Comparison of ENCODE assay signal across 32 mouse cellular contexts in genomic region chr9:59245181-59245580, GRCm38 (mm10). TPM values are rescaled to one million over a fixed set of nuclear protein-coding genes. Genes with fewer than 3 reads are reported as not detected.
DNase-seq lines count a peak whose midpoint lies in the region; ATAC-seq and TF ChIP-seq lines count a peak whose summit lies in the region.
"Had no signal": no experiment of that assay in that cellular context is flagged by ENCODE, and none has a peak within 500 bp of the region (broad histone marks: within the 10 kb centered on the region; RNA-seq: fewer than 3 reads in every experiment).

No protein-coding gene starts in this region.

- WGBS in lung, postnatal 0 days = 45% methylated on average over 6 of the region's 7 CpGs
- 57% methylated on average over 7 of the region's 7 CpGs for WGBS in limb, embryonic 10.5 days
- 59% methylated on average over 6 of the region's 7 CpGs for WGBS in hindbrain, postnatal 0 days

- H3K27ac ChIP-seq in lung, postnatal 0 days (ENCODE audit: low read length) = no peak overlapping the region
- no peak overlapping the region for H3K27ac ChIP-seq in limb, embryonic 10.5 days
- no peak overlapping the region for H3K27ac ChIP-seq in hindbrain, postnatal 0 days
- H3K27ac ChIP-seq: hindbrain, embryonic 14.5 days; liver, embryonic 15.5 days; lung, embryonic 15.5 days; midbrain, embryonic 12.5 days; neural tube, embryonic 15.5 days had no signal

- TF ChIP-seq EP300 in lung, postnatal 0 days (IDR thresholded peaks at IDR 0.05) = no peak

- ATAC-seq in lung, postnatal 0 days = no peak; the same call in 1 of the 2 replicates
- ATAC-seq in hindbrain, postnatal 0 days = no peak
- ATAC-seq: forebrain, embryonic 14.5 days; inflammation-experienced regulatory T-cells, adult 6 months had no signal

- H3K4me2 ChIP-seq in lung, postnatal 0 days (replicated peaks; ENCODE audit: low read depth, low read length) = no peak overlapping the region
- H3K4me2 ChIP-seq in hindbrain, postnatal 0 days (ENCODE audit: low read depth, low read length) = no peak overlapping the region
- H3K4me2 ChIP-seq: heart, embryonic 12.5 days; hindbrain, embryonic 14.5 days; limb, embryonic 12.5 days; liver, embryonic 15.5 days; lung, embryonic 15.5 days; midbrain, embryonic 12.5 days; neural tube, embryonic 15.5 days had no signal

- peak; percentile 21 for DNase-seq in lung, postnatal 0 days (ENCODE audit: low spot score)
- no peak for DNase-seq in lung, postnatal 14 days
- DNase-seq in adipocyte (ENCODE audit: low spot score) = peak; percentile 14
- DNase-seq in limb, embryonic 10.5 days (ENCODE audit: low spot score) = peak; percentile 29
- DNase-seq in kidney, postnatal 25 days = no peak
- DNase-seq in hindbrain, postnatal 0 days (ENCODE audit: low spot score) = no peak
- no peak for DNase-seq in testis, postnatal 14 days (ENCODE audit: low spot score)
- DNase-seq: cerebellum, adult 11 months; cerebellum, adult 9-10 months; cerebellum, postnatal 36 days; gastrocnemius, adult 2 months; gastrocnemius, postnatal 36 days; heart, adult 18-20 months; kidney, adult 11 months; kidney, postnatal 4 days; layer of hippocampus, postnatal 36 days; lung, postnatal 4 days; retina, postnatal 1 day; right cerebral cortex, postnatal 14 days; thymus, adult 2 months; thymus, postnatal 36 days had no signal

- no peaks in the 10 kb centered on the region for H3K9me3 ChIP-seq in lung, postnatal 0 days (ENCODE audit: low read length)
- H3K9me3 ChIP-seq in limb, embryonic 10.5 days (replicated peaks) = no peaks in the 10 kb centered on the region
- no peaks in the 10 kb centered on the region for H3K9me3 ChIP-seq in hindbrain, postnatal 0 days (ENCODE audit: low read length)
- H3K9me3 ChIP-seq: liver, embryonic 15.5 days; lung, embryonic 15.5 days; megakaryocyte, embryonic 14.5 days; midbrain, embryonic 12.5 days; neural tube, embryonic 15.5 days had no signal

- H3K9ac ChIP-seq in lung, postnatal 0 days (replicated peaks; ENCODE audit: low read depth) = no peak overlapping the region
- H3K9ac ChIP-seq in hindbrain, postnatal 0 days (replicated peaks; ENCODE audit: low read length) = no peak overlapping the region
- H3K9ac ChIP-seq: heart, embryonic 12.5 days; hindbrain, embryonic 14.5 days; limb, embryonic 12.5 days; liver, embryonic 15.5 days; lung, embryonic 15.5 days; midbrain, embryonic 12.5 days; neural tube, embryonic 15.5 days had no signal

- no peak for TF ChIP-seq CTCF in lung, postnatal 0 days (IDR thresholded peaks at IDR 0.05)
- TF ChIP-seq CTCF in hindbrain, postnatal 0 days (IDR thresholded peaks at IDR 0.05; ENCODE audit: low read depth) = no peak

- no peaks in the 10 kb centered on the region for H3K27me3 ChIP-seq in lung, postnatal 0 days (replicated peaks; ENCODE audit: insufficient read depth, low read length)
- H3K27me3 ChIP-seq in limb, embryonic 10.5 days (ENCODE audit: low read depth, poor library complexity, severe bottlenecking) = no peaks in the 10 kb centered on the region
- no peaks in the 10 kb centered on the region for H3K27me3 ChIP-seq in hindbrain, postnatal 0 days (ENCODE audit: insufficient read depth, low read length)
- H3K27me3 ChIP-seq: CH12.LX; heart, embryonic 12.5 days; limb, embryonic 12.5 days; liver, embryonic 15.5 days; lung, embryonic 15.5 days; midbrain, embryonic 12.5 days; neural tube, embryonic 15.5 days had no signal

- H3K4me3 ChIP-seq in lung, postnatal 0 days (ENCODE audit: low read depth, low read length) = no peak overlapping the region
- no peak overlapping the region for H3K4me3 ChIP-seq in limb, embryonic 10.5 days
- no peak overlapping the region for H3K4me3 ChIP-seq in hindbrain, postnatal 0 days (ENCODE audit: low read length)
- H3K4me3 ChIP-seq: gastrocnemius, adult 2 months; heart, embryonic 12.5 days; limb, embryonic 12.5 days; liver, embryonic 15.5 days; lung, embryonic 15.5 days; megakaryocyte, embryonic 14.5 days; midbrain, embryonic 12.5 days; neural tube, embryonic 15.5 days had no signal

- H3K4me1 ChIP-seq in lung, postnatal 0 days (ENCODE audit: insufficient read depth, low read depth, low read length) = no peaks in the 10 kb centered on the region
- peaks cover 24% of the 10 kb centered on the region for H3K4me1 ChIP-seq in limb, embryonic 10.5 days
- no peaks in the 10 kb centered on the region for H3K4me1 ChIP-seq in hindbrain, postnatal 0 days (ENCODE audit: insufficient read depth, low read length)
- H3K4me1 ChIP-seq: liver, embryonic 15.5 days; megakaryocyte, embryonic 14.5 days had no signal

- H3K36me3 ChIP-seq in lung, postnatal 0 days (ENCODE audit: insufficient read depth, low read length) = no peaks in the 10 kb centered on the region
- no peaks in the 10 kb centered on the region for H3K36me3 ChIP-seq in limb, embryonic 10.5 days
- no peaks in the 10 kb centered on the region for H3K36me3 ChIP-seq in hindbrain, postnatal 0 days (ENCODE audit: insufficient read depth, low read length)
- H3K36me3 ChIP-seq: heart, embryonic 12.5 days; limb, embryonic 12.5 days; liver, embryonic 15.5 days; lung, embryonic 15.5 days; midbrain, embryonic 12.5 days; neural tube, embryonic 15.5 days had no signal

RNA-seq across cellular contexts. Expression of gene Adpgk, which starts 46.2 kb away (rescaled TPM):
- polyA plus RNA-seq in lung, postnatal 0 days (2015; fragmentation: Nextera tagmentation; extraction: Ambion mirVana) = 26.6 and 26.7 TPM in 2 replicates
- 45.8 and 46.9 TPM in 2 replicates for polyA plus RNA-seq in limb, embryonic 10.5 days (2016; fragmentation: Nextera tagmentation; extraction: Ambion mirVana)
- 35.5 and 39.9 TPM in 2 replicates for total RNA-seq in hindbrain, postnatal 0 days (2014; rRNA removed)
- polyA plus RNA-seq in hindbrain, postnatal 0 days (2015; fragmentation: Nextera tagmentation; extraction: Ambion mirVana) = 18.2 and 19.5 TPM in 2 replicates

Comparison
In these comparisons a context has a peak if more than half of its experiments do, and no peak if none do; other contexts are left out.
1. DNase-seq: peak in lung, postnatal 0 days (single experiment), adipocyte (single experiment) and limb, embryonic 10.5 days (single experiment); none in lung, postnatal 14 days (single experiment), kidney, postnatal 25 days (0 of 2), hindbrain, postnatal 0 days (single experiment) and testis, postnatal 14 days (single experiment).